Mouse (Mus musculus) retina, postnatal 1 day (tissue): ENCODE data around the gene Gpm6a.

Experiments
- DNase-seq: peaks from one replicate; pipeline ENCODE4 v3.0.0-alpha.2; 2012

The Gpm6a gene

DNA sequence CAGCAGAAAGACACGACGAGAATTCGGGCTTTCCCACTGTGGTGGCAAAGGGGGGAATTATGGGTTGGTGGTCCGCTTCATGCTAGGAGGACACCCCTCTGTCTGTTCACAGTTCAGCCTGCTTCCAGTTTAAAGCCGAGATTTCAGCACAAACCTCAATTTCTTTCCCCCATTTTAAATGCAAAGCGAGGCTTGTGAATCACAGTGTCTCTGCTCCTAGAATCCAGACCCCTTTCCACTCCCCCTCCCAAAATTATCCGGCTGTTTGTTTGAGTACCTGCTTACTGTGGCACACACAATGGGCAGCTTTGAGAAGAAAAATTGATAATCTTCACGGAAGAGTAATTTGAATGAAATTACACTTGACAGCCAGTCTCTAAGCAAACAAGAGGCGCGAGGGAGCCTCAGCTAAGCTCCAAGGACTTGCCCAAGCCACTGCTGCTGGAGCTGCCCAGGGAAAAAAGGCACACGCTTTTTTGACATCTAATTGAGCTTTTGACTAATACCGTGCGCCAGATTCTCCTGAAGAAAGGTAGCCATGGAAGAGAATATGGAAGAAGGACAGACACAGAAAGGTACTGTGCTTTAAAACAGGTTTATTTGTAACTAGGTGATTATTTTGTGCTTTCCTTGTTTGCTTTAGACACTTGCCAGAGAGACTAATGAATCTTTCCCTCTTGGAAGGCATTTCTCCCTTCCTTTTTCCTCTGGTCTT, at the start of gene Gpm6a:
Gene Gpm6a, plus strand, starts transcription at position 103 of the 715 bp plus-strand sequence.
- peak; percentile 95 for DNase-seq

DNA sequence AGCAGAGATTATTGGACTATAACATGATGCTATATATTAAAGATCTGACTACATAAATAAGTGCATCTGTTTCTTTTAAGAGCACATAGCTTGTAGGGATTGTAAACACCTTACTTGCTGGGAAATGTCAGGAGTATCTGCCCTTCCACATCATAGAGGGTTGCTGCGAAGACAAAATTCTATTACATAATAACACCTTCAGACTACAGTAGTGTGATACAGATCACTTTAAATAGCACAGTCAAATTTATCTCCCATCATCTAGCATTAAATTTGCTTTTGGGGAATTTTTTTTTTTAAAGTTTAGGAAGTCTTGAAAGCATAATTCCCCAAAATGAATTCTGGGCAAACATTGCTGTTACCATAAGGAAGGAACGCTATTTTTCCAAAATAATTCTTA, 41.8 kb upstream of the Gpm6a start:
- DNase-seq, result no peak

- no peak for DNase-seq
These were observed 36.9 kb upstream of the Gpm6a start for GRCm38 (mm10) chr8:54917710-54918109.

DNA sequence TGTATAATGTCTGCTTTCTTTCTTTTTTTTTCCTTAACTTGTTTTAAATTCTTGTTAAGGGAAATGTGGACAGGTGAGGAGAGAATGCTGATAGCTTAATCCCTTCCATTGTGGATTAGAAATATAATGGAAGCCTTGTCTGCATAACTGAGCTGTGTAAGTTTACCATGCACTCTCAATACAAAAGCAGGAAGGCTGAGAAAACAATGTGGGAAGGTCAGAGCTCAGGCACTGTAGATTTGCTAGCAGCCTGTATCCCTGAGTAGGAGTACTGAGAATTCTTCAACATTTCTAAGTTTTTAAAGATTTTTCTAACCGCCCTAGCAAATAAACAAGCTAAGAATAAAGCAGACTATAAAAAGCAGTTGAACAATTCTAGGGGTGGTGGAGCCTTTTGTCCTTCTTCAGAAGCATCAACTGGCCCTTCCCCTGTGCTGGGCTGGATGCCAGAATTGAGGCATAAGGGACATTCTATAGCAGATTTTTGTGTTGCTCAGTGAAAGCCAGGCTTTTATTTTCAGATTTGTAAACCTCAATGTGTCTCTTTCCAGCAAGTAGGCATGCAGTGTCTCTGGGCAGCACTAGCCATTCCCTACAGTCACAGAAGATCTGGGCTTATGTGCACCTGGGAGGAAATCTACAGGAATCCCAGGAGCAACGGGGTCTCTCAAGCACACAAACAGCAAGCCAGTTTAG, 32.3 kb upstream of the Gpm6a start:
- peak; percentile 64 for DNase-seq

DNA sequence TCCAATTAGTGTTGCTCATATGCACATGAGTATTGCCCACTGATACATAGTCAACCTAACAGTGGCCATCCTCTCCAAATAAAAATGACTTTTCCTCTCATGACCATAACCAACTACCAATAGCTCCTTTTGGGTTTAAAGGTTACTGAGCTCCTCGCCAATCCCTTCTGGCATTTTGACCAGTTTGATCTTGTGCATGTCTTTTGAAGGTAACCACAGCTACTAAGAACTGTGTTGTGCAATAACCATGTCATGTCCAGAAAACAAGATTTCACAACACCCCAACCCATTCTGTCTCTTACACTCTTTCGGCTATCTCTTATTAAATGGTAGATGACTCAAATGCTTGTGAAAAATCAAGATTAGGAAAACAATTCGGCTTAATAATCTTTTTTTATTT, 29.7 kb upstream of the Gpm6a start:
- no peak for DNase-seq

- DNase-seq, result no peak
These were observed 22.3 kb upstream of the Gpm6a start for GRCm38 (mm10) chr8:54932306-54932705.

DNA sequence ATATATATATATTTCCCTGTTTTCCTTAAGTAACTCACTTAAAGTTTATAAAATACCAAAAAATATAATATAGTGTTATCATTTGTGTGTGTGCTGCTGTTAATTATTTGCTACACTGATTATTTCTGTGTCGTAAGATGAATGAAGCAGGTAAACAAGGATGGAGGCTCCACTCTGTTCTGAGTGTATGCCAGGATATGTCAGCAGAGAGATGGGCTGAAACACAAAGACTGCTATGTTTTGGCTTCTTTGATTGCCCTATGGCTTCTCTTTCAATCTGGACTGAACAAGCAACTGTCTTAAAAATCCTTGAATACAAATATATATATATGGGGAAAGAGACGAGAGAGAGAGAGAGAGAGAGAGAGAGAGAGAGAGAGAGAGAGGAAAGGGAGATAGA, 1.3 kb upstream of the Gpm6a start:
- DNase-seq, result no peak

DNA sequence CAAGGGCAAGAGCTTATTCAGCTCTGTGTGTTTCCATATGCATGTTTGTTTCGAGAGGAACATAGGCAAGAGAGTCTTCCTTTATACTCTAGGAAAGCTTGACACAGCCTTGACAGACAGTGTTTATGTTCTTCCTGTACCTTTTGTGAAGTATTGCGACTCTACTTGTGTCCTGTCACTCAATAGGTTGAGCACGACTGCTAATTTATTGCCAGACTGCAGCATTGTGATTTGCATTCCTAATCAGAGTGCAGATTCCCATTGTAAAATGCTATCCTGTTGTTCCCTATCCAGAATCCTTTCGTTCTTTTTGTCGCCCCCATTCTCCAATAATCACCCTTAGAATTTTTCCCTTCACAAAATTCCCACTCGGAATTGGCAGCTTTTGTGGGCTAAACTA, 613 bp upstream of the Gpm6a start:
- DNase-seq, result peak; percentile 36

GRCm38 (mm10) chr8:54955456-54955800, 785 bp downstream of the Gpm6a start:
- DNase-seq, result no peak

DNA sequence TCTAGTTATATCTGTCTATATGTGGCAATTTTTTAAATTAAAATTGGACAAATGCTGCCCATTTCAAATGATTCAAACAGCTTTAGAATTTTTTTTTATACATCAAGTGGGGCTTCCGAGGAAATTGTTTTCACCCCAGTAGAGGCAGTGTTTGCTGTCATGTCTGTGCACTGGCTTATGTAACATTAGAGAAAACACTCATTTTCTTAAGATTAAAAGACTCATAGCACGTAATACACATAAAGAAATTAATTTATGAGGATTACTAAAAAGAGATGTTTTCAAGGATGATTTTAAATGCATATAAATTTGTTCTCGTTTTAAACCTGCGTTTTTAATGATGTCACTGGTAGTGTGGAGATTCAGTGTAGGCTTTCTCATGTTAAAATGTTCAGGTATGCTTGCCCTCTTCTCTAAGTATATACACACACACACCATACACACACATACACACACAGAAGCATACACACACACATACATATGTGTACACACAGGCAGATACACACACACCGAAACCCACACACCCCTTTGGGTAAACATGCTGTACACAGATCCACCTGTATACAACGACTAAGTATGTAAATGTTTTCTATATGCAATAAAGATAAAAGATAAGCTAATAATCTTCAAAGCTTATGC, 1.4 kb downstream of the Gpm6a start:
- DNase-seq, result peak; percentile 42

DNA sequence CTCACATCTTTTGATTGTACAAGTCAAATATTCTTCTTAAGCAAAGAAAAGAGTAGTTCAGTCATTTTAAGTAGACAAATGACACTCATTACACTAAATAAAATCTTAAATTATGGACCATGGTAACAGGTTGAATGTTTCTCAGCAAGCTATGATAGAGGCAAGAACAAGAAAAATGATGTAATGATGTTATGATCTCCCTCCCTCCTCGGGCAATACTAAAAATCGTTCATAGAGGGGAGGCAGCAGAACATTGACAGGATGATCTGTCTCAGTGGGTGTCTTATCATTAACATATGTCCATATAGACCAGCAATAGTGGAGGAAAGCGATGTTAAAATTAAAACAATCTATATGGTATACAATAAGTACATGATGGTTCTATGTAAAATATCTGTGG, 2.1 kb downstream of the Gpm6a start:
- no peak for DNase-seq

- no peak for DNase-seq
These were observed 2.9 kb downstream of the Gpm6a start for GRCm38 (mm10) chr8:54957506-54957905.

- no peak for DNase-seq
These were observed 6.9 kb downstream of the Gpm6a start for GRCm38 (mm10) chr8:54961571-54961970.

GRCm38 (mm10) chr8:54975020-54975419, 20.4 kb downstream of the Gpm6a start:
- no peak for DNase-seq

DNA sequence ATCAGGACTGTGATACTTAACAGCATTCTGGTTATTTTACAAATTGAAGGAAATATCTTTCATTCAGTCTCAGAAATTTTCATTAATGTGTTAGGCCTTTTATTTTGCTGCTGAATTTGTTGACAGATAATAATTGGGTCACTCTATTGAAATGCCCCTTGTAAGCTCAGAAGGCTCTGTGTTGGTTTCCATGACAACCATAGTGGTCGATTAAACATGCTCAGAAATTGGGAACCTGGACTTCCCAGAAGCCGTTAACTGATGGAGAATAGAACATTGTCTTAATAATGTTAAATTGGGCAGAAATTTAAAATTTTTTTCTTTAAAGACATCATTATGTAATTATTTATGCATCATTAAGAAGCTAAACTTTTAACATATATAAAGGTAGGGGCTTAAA, 20.9 kb downstream of the Gpm6a start:
- peak; percentile 97 for DNase-seq

GRCm38 (mm10) chr8:54975927-54976326, 21.3 kb downstream of the Gpm6a start:
- no peak for DNase-seq

DNA sequence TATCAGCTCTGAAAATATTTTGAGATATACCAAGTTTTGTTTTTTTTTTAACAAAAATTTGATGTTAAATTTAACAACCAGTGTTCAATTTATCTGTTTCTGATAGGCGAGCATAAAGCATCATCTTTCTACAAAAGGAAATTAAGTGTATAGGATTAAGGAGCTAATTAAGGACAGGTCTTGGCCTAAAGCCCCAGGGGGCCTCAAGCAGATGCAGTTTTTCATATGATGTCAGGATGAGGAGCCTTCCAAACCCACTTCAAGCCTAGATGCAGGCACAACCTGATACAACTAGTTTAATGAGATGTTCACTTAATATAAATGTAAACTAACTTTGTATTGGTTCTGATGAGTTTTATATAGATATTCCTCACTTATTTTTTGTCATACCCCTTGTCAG, 22.0 kb downstream of the Gpm6a start:
- DNase-seq, result peak; percentile 60

- no peak for DNase-seq
These were observed 32.1 kb downstream of the Gpm6a start for GRCm38 (mm10) chr8:54986791-54987190.

DNA sequence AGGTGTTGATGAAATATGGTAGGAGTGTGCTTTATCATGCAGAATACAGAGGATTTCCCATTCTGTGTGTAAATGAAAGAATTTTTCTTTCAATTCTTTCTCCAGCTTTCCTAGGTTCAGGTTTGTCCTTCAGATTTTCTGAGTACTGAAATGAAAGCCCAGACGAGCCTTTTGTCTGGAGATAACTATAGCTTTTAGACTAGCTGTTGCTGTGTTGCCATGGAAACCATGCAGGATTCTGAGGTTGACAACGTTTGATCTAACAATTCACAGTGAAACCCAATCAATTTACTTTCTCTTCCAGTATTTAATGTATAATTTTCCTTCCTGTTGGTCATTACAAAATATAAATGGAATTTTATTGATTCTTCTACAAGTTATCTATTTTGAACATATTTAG, 34.5 kb downstream of the Gpm6a start:
- peak; percentile 19 for DNase-seq

DNA sequence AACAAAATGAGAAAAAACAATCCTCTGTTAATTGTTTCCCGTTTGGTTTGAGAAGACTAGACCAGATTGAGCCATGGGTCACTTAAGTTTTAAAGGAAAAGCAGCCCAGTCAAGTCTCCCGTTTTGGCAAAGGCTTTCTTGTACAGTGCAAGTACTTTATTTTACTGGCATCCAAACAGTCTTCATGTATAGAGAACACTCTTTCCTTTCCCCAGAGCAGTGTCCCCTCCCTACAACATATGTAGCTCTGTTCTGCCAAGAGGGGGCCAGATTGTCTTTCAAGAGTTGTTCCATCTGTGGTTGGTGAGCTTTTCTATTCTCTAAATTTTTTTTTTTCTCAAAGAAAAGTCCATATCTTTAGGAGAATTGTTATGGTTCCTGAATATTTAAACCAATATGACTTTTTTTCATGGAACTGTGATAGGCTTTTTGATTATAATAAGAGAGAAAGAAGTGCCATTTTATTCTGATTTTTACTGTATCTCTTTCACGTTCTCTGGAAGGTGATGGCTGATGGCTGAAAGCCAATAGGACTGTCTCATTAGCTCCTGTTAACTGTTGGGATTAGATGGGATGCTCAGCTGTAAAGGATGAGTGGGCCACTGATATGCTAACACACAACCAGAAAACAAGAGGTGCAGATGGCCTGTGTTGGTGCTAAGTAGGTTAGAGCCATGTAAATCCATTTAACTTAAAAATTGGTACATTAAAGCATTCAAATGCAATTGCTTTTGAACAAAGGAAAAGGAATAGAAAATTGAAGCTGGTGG, 37.4 kb downstream of the Gpm6a start:
- peak; percentile 87 for DNase-seq

GRCm38 (mm10) chr8:54995662-54996061, 41.0 kb downstream of the Gpm6a start:
- no peak for DNase-seq

DNA sequence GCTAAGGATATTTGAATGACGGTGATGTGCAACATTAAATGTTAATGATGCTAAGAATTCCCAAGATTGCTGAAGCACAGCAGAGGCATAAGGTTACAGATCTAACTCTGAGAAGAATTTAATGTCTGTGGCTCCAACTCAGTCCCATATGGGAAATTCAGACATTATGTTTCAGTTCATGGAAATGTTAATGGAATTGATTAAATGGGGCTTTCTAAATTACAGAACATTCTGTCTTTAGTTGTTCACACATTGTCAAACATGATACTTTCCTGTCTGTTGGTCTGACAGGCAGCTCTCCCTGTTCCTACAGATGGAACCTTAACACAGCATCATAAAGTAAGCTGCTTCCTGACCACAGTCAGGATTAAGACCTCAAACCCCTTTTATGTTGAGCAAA, 47.8 kb downstream of the Gpm6a start:
- DNase-seq, result no peak

GRCm38 (mm10) chr8:55002946-55003345, 48.3 kb downstream of the Gpm6a start:
- no peak for DNase-seq

GRCm38 (mm10) chr8:55012228-55012627, 57.6 kb downstream of the Gpm6a start:
- DNase-seq, result no peak
